Mouse (Mus musculus): ENCODE data around the gene Bricd5.
"Not testable (repeated sequence)": the region's sequence is repeated elsewhere in the genome, so short reads cannot be mapped to it uniquely, and the experiment has no call there.

The Bricd5 gene

DNA sequence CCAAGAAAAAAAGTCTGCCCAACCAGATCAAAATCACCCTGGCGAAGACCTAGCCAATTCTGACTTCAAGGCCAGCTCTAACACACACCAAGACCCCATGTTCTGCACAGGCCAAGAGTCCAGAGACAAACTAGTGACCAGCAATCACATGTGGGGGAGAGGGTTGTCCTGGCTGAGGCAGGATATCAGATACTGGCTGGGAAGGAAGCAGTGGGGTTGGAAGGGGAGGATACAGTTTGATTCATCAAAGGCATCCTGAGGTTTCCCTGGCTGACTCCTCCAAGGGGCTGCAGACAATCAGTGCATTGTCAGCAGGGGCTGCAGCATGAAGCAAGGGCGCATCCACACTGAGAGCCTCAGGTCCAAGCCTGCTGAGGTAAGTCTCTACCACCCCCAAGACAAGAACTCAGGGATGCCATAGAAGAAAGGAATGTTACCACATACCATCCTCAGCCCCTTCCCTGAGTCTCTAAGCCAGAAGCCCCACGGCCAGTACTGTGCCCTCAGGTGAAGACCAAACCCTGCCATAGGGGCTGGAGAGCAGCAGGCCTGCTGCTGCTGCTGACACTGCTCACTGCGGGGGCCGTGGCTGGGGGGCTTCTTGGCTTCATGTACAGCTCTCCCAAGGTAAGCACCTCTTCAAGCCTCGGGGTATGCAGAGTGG lies at the start of gene Bricd5:
Bricd5 (plus strand) TSS at position 273 of the 664 bp plus-strand sequence.
- no peak for DNase-seq (ENCODE audit: low spot score)

DNA sequence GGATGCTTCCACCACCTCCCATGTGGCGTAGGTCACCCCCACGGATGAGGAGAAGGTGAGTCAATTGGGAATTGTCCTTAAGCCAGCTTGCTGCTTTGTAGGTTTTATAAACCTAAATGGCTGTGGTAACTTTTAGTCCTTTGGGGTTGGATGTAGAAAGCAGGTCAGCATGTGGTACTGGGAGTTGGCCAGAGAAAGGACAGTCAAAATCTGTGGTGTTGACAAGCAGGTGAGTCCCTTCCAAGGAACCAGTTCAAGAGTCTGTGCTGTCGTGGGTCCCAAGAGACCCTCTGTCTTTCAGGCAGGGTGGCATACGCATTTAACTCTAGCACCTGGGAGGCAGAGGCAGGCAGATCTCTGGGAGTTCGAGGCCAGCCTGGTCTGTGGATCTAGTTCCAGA lies 49.2 kb upstream of the Bricd5 start:
- DNase-seq (ENCODE audit: low spot score) = no peak

DNA sequence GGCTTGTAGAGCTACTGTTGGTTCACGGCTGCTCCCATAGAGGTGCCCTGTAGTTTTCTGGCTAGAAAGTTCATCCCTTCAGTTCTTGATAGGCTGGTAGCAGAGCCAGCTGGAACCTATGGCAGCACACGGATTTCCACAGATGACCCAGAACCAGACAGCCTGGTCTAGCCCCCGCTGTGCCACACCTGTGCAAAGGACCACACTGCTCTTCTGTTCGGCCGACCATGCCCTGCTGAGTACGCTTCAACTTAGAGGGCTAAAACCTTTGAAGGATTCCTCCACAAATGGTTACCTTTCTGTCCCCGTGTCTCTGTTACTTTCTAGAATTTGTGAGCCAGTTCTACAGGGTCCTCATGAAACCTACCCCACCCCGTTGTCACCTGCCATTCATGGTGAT lies 48.4 kb upstream of the Bricd5 start:
- not testable (repeated sequence) for DNase-seq (ENCODE audit: low spot score)

DNA sequence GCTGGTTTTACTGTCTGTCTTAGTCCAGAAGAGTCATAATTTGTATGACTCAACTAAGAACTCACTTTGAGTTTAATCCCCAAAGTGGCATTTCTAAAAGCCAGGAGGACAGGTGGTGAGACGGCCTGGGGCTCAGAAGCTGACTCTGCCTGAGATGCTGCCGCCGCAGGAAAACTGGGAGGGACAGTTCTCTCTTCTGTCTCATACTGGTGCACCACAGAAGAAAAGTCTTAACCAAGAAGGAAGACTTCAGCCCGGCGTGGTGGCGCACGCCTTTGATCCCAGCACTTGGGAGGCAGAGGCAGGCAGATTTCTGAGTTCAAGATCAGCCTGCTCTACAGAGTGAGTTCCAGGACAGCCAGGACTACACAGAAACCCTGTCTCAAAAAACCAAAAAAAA lies 47.8 kb upstream of the Bricd5 start:
- no peak for DNase-seq (ENCODE audit: low spot score)

DNA sequence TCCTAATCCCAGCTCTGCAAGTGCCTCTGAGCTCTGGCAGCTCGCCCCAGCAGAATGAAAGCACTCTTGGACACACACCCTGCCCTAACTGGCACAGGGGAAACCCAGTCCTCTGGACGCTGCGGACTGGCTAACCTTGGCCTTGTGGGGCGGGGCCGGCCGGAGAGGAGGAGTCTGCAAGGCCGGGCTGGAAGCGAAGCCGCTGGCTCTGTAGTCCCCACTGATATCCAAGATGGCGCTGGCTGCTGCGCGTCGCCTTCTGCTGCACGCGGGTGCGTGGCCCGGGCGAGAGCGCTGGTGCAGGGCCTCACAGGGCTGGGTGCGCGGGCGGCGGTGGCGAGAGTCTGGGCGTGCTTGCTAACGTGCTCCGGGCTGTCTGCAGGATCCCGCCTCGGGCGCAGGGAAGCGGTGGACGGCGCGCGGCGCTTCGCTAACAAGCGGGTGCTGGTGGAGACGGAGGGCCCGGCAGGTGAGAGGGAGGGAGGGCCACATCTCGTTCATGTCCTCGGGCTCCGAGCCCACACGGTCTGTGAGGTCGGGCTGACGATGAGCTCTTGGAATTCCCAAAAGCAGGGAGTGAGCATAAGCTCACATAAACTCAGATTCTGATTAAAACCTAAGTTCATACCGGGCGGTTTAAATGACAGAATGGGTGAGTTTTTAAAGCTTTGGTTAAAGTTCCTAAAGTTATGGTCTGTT lies 47.1 kb upstream of the Bricd5 start, which contains the start of gene Eci1:
Eci1 (plus strand) TSS at position 171 of the 699 bp plus-strand sequence.
- DNase-seq (ENCODE audit: low spot score) = peak; percentile 94

DNA sequence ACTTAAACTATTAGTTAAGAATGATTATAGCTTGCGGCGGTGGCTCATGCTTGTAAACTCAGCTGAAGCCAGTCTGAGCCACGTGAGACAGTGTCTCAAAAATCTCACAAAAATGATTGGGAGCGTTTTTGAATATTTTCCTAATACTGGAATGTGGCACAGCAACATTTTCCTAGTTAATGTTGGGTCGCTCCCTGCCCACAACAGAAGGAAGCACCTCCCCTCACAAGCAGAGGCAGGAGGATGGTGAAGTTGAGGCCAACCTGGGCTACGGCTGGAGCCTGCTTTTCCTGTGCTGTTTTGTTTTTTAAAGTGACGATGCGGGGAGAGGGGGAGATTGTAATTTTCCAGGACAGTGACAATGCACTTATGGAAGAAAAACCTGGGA lies 46.5 kb upstream of the Bricd5 start:
- peak; percentile 51 for DNase-seq (ENCODE audit: low spot score)

DNA sequence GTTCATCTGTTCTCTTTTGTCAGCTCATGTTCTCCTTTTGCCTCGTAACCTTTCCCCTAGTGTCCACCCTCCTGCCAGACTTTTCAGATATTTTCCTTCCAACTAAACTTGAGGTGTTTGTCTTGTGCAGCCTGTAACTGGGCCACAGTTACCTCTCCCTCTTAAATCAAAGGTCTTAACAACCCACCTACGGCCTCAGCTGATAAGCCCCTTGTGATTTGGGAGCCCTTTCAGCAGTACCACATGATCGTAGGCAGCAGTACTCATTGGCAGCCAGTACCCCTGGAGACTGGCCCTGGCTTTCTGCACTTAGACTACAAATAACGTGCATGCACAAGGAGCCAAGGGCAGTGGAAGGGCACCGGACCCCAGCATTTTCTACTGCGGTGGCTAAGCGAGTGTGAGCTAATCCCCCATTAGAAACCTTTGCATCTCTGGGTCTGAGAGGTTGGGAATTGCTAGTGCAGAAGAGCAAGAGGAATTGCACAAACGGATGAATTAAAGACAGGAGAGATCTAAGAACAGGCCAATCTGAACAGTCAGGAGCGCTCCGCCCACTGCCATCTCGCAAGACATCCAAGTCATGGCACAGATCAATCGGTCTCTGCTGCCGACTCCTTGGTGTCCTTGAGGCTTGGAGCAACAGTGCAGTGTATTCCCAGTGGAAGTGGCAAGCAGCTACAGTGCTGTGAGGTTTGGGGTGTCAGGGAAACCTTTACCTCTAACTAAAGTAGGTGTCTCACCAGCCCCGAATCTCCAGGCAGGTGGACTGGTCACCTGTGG lies 44.3 kb upstream of the Bricd5 start:
- DNase-seq (ENCODE audit: low spot score) = no peak

DNA sequence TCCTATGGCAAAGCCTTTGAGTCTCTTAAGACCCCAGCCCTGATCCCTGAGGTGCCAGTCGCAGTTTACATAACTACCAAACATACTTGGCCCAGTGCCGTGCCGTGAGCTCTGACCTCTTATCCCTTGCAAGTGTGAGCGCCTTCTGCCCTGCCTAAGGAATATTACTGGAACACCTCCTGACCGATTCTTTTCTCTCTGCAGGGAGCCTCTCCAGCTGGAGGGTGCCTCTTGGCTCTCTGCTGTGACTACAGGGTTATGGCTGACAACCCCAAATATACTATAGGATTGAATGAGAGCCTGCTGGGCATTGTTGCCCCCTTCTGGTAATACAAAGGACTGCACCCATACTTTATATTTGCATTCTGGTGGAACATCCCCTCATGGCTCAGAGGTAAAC lies 36.7 kb upstream of the Bricd5 start:
- DNase-seq (ENCODE audit: low spot score) = no peak

DNA sequence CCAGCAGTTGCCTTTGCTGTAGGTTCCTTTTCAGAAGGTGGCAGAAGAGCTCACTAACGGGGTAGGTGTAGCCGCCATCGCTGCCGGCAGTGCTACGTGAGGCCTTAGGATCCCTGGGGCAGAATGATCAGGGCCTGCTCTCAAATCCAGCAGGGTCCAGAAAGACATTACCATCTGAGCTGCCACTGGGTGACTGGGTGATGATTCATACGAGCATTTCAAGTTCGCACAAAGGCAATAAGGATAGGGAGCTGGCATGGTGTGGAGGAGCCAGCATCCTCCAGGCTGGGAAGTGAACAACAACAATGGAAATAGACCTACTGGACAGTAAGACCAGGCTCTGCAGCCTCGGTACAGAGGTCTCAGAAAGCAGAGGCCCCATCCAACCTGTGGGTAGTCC lies 33.3 kb upstream of the Bricd5 start:
- no peak for DNase-seq (ENCODE audit: low spot score)

DNA sequence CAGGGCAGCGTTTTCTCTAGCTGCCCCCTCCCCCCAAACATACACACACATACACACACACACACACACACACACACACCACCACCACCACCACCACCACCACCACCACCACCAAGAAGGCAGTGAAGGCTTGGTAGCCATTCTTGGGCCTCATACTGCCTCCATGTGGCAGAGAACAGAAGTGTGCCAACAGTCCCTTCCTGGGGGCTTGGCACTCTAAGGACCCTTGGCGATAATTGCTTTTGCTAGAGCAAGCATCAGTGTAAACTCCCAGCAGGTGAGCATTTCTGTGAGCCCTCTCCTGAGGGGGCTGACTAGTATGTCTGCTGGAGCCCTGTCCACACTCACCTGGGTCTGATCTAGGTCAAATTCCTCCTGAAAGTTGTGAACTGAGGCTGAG lies 32.5 kb upstream of the Bricd5 start:
- no peak for DNase-seq (ENCODE audit: low spot score)

DNA sequence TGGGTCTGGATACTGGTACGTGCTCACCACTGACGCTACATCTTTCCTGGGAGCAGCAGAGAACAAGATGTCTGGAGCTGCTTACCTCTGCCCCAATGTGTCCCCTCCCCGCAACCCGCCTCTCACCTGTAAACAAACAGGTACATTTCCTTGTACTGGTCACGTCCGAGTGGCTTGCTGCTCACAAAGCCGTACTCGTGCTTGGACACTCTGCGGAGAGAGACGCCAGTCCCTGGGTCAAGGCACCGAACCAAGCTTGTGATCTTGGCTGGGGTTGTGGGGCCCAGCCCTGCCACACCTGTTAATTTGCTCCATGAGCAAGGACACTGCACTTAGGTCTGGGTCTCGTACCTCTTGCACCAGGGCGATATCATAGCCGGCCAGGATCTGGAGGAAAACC lies 31.6 kb upstream of the Bricd5 start:
- no peak for DNase-seq (ENCODE audit: low spot score)

DNA sequence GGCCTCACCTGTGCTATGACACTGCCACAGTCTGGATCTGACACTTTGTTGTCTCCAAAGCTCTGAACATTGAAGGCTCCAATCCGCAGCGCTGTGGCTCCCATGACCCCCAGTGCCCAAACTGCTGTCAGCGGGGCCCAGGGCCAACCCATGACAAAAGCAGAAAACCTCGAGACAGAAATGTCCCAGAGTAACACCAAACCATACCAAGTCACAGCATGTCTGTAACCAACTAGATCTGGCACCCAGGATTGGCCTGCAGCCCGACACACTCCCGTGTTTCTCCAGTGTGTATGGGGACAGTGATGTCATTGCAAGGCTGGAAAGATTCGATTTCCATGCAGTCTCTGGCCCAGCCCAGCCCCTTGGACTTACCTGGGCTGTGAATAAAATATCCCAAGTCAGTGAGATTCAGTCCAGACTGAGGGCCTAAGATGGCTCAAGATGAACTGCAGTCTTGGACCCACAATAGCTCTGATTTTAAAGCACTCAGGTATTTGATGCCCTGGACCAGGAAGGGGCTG lies 31.0 kb upstream of the Bricd5 start, which contains the start of gene Dnase1l2:
Dnase1l2 (minus strand) TSS at position 474 of the 524 bp plus-strand sequence.
- no peak for DNase-seq (ENCODE audit: low spot score)

DNA sequence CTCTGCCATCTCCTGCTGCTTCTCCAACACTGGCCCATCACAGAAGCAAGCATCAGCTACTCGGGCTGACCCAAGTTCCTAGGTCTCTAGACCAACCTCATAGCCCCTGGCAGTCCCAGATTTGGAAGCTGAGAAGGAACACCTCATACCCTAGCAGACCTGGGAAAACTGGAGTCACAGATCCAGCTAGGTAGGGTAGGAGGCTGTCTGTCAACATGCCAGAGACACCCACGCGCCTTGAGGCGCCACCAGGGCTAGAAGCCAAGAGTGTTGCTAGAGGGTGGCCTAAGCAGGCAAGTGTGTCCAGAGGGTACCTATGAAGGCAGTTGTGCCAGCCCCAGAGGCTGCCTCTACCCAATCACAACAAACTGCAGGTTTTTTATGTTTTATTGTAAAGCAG lies 30.3 kb upstream of the Bricd5 start:
- DNase-seq (ENCODE audit: low spot score) = no peak

DNA sequence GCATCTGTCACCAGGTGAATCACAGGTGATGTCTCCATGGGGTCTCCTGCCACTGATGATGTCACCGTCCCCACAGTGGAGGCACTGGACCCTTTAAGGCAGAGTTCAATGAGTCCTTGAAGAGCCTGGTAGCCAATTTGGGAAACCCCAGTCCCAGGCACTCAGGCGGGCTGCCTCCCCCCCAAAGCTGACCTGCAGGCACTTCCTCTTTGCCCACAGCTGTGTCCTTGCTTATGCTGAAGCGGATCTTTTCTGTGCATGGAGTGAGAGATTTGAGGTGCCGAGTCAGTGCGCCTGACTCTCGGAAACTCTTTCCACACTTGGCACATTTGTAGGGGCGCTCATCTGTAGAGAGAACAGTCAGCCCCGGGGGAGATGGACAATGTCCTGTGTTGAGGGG lies 27.1 kb upstream of the Bricd5 start:
- DNase-seq (ENCODE audit: low spot score) = no peak

DNA sequence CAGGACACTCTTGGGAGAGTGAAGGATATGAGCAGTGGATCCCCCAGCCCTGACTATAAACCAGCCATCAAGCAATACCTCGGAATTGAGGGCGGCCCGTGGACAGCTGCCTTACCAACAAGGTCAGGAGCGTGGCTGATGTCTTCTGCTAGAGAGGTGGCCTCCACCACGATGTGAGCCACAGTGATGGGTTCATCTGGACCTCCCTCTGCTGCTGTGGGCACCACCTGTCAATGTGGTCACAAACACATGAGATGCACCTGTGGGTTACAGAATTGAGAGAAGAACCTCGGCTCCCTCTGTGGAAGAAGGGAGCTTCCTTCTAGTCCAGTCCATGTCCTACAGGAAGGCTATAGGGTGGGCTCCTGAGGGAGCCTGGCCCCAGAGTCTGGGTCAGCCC lies 24.2 kb upstream of the Bricd5 start:
- DNase-seq (ENCODE audit: low spot score) = no peak

DNA sequence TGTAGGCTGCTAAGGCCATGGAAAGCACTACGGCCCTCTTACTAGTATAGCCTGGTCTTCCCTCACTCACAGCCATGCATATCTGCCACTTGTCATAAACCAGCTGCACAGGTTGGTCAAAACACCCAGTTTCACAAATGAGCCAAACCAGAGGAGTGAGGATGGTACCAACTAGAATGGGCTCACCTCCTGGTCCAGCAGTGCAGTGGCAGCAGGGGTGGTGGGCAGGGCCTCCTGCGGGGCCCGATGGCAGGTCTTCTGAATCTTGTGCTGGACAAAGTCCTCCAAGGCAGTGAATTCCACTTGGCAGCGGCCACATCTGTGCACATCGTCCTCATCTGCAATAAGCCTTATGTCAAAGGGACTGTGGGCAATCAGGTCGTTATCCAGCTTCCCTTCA lies 22.5 kb upstream of the Bricd5 start:
- DNase-seq (ENCODE audit: low spot score) = no peak

DNA sequence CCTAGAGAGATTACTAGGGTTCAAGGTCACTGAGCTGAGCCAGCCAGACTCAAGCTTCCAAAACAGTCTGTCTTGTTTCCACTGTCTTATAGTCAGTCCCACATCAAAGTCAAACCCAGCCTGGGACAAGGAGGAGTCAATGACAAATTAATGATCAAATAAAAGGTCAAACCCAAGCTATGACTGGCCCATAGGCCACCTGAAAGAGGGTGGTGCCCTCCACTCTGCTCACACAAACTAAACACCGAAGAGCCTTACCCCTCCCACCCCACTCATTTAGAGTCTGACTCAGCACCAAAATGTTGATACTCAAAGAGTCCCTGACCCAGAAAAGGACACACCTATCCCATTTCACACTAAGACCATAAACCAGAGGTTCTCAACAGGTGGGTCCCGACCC lies 20.3 kb upstream of the Bricd5 start:
- DNase-seq (ENCODE audit: low spot score) = no peak

DNA sequence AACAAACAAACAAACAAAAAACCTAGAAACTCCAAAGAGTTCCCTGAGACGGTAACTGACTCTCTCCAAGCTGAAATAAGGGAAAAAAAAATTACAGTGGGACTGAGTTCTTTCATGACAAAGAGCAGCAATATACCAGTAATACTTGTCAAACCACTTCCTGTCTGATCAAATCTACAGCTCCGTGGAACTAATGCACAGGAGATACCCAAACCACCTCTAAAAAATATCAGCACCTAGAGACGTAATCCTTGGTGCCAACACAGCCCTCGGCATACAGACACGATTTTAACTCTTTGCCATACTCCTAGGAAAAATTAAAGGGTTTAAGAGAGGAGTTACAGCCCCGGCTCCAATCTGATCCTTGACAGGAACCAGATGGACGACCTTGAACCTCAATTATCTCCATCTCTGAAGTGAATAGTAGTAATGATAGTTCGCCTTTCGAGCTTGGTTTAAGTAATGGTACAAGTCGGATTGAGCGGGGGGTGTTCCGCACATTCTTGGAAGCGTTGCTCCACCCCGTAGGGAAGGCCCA lies 19.4 kb upstream of the Bricd5 start:
- no peak for DNase-seq (ENCODE audit: low spot score)

DNA sequence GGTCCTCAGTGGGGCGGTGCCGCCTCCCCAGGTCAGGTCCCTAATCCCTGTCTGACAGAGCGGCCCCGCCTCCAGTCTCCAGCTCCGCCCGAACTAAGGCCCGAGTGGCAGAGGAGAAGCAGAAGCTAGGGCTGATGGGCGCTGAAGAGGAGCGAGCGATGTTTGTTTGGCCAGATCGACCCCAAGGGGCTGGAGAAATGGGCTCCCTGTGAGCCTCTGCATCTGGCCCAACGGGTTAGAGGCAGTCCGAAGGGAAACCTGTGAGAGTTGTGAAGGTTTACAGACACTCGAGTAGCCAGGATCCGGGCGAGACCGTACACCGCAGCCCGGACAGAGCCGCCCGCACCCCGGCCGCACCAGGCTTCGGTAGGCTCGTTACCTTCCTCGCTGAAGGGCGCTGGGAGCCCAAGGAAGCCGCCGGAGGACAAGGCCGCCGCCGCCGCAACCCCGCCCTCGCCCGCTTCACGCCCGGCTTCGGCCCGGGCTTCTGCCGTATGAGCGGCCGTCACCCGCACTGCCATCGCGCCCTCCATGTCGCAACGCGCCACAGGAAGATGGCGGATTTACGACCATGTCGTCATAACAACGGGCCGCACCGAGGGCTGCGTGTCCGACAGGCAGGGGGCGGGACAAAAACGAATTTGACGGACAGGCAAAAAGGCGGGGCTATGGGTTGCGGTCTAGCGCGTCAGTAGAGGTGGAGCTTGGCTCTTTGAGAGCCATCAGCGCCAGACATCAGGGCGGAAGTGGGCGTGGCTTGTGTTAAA lies 18.7 kb upstream of the Bricd5 start:
- DNase-seq (ENCODE audit: low spot score) = peak; percentile 100

DNA sequence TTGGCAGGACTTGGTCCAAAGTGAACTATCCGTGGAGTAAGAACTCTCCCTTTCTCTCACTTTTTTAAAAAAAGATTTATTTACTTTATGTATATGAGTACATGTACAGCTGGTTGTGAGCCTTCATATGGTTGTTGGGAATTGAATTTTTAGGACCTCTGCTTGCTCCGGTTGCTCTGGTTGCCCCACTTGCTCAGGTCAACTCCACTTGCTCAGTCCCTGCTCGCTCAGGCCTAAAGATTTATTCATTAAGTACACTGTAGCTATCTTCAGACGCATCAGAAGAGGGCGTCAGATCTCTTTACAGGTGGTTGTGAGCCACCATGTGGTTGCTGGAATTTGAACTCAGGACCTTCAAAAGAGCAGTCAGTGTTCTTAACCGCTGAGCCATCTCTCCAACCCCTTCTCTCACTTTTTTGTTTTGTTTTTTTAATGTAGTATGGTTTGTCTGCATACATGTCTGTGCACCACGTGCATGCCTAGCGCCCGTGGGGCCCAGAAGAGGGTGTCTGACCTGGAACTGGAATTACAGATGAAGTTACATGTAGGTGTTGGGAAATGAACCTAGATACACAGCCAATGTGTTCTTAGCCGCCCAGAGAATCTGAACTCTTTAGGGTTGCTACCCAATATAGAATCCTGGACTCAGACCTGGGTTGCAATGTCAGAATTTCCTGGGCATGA lies 18.0 kb upstream of the Bricd5 start:
- DNase-seq (ENCODE audit: low spot score) = not testable (repeated sequence)

DNA sequence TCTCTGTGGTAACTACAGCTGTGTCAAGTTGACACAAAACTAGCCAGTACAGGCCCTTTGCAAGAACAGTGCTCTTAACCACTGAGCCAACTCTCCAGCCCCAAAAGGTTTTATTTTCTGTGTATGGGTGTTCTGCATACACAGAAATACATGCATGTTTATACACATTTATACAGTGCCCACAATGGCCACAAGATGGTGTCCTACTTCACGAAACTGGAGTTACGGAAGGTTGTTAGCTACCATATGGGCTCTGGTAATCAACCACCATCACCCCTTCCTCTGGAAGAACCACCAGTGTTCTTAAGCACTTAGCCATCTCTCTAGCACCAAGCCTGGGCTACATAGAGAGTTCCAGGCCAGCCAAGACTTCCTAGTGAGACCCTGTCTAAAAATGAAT lies 12.1 kb upstream of the Bricd5 start:
- no peak for DNase-seq (ENCODE audit: low spot score)
